Mouse (Mus musculus) cortical plate, adult 2 months (tissue): ENCODE results near the gene As3mt.

Source experiments
- CTCF ChIP-seq: fragments of 200-500 bp; IDR thresholded peaks from 2 replicates; pipeline ENCODE4 v1.5.1; 2011; ENCODE audit warnings: mild to moderate bottlenecking, control low read depth, low read length; ENCODE audit not compliant: insufficient read depth; ENCODE audit errors: extremely low read depth
- POLR2A ChIP-seq: fragments of 200-500 bp; IDR thresholded peaks from 2 replicates; pipeline ENCODE4 v1.6.1; 2011; ENCODE audit warnings: mild to moderate bottlenecking, low read length, control low read depth; ENCODE audit not compliant: insufficient read depth; ENCODE audit errors: extremely low read depth

GRCm38 (mm10) chr19:46752235-46752634, 45.0 kb downstream of the As3mt start:
- no peak for TF ChIP-seq POLR2A
- TF ChIP-seq CTCF, result no peak
